Mouse (Mus musculus) lung, embryonic 15.5 days (tissue): ENCODE measurements around the gene Prkcd. TPM values are rescaled to one million over a fixed set of nuclear protein-coding genes. Genes with fewer than 3 reads are reported as not detected.
A peak's percentile ranks its signal among the peaks of the same experiment; 100 is the strongest.

Experiments used
- ATAC-seq: fragments of 200-750 bp; cut with Nextera tagmentation; 2 replicates; pipeline ENCODE4 v1.8.0; 2017; ENCODE audit warnings: moderate number of reproducible peaks, borderline replicate concordance; ENCODE audit not compliant: low FRiP score, low TSS enrichment; ENCODE audit errors: extremely low read depth
- H3K27ac ChIP-seq: fragments of 300-500 bp; sonication (generic); 2 replicates; pipeline ENCODE4 v1.5.1; 2015; ENCODE audit warnings: moderate library complexity, mild to moderate bottlenecking, inconsistent platforms
- H3K27me3 ChIP-seq: fragments of 300-500 bp; sonication (generic); 2 replicates; pipeline ENCODE4 v1.6.1; 2015; ENCODE audit warnings: inconsistent platforms
- H3K36me3 ChIP-seq: fragments of 300-500 bp; sonication (generic); 2 replicates; pipeline ENCODE4 v1.6.1; 2015; ENCODE audit warnings: inconsistent platforms
- H3K4me1 ChIP-seq: fragments of 300-500 bp; sonication (generic); 2 replicates; pipeline ENCODE4 v1.6.1; 2015; ENCODE audit warnings: inconsistent platforms
- H3K4me2 ChIP-seq: fragments of 300-500 bp; sonication (generic); 2 replicates; pipeline ENCODE4 v1.6.1; 2015; ENCODE audit warnings: inconsistent platforms, mild to moderate bottlenecking, moderate library complexity
- H3K4me3 ChIP-seq: fragments of 300-500 bp; sonication (generic); 2 replicates; pipeline ENCODE4 v1.5.1; 2015; ENCODE audit warnings: mild to moderate bottlenecking, inconsistent platforms
- H3K9ac ChIP-seq: fragments of 300-500 bp; sonication (generic); 2 replicates; pipeline ENCODE4 v1.6.1; 2015; ENCODE audit warnings: inconsistent platforms
- H3K9me3 ChIP-seq: fragments of 300-500 bp; sonication (generic); 2 replicates; pipeline ENCODE4 v1.6.1; 2016; ENCODE audit warnings: inconsistent platforms
- WGBS: fragments of 180-500 bp; shearing (Covaris S2); methylation state at CpG from one replicate; pipeline ENCODE4 v1.1.7; 2015; 5-methylcytosine and 5-hydroxymethylcytosine counted together
- polyA plus RNA-seq: library from polyadenylated mRNA; unstranded; fragments of >200 nt; fragmentation: Nextera tagmentation; extraction: Ambion mirVana; gene quantifications from 2 replicates; pipeline ENCODE4 v1.2.1, GENCODE M21; 2015

The Prkcd gene
- polyA plus RNA-seq, 1 experiment from 2014 or later: 61.7 TPM

- Histone ChIP-seq H3K9me3 (no peaks in the 10 kb centered on the region), H3K27ac (peak overlapping the region; percentile 85), H3K27me3 (no peaks in the 10 kb centered on the region), H3K4me3 (no peak overlapping the region), H3K9ac (no peak overlapping the region), H3K4me2 (no peak overlapping the region), H3K4me1 (peaks cover 30% of the 10 kb centered on the region), H3K36me3 (peaks cover 16% of the 10 kb centered on the region)
- peak; percentile 74 for ATAC-seq
- 46% methylated on average over 7 of the region's 7 CpGs for WGBS
Observed at GRCm38 (mm10) chr14:30594092-30594695, 31.8 kb downstream of the Prkcd start.

DNA sequence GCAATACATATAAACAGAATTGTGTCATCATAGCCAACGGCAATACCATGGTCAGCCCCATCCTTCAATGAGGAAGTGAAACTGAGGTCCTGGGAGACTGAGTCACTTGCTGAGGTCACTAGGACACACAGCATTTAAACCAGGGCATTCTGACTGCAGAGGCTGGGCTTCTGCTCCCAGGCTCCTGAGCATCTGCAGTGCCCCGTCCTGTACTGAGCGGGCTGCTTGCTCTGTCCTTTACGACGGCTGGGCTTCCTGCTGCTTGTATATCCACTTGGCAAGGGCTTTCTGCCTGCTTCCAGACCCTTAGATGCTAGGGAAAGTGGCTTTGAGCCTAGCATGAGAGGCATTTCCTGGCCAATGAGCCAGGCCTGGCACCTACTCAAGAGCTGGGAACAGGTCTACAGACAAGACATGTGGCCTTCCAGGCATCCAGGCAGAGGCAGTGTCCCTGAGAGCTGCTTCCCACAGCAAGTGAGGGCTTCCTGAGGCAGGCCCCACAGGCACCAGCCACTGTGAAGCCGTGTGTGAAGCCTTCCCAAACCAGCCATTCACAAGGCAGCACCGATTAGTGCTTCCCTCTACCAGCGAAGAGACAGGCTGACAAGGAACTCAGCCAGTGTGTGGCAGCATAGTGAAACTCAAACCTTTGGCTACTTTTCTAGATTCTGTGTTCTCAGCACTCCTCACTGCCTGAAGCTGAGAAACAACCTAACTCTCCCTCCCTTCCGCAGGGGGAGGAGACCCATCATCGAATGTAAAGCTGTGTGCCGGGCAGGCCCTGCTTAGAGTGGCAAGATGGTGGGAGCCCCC lies 32.5 kb downstream of the Prkcd start:
- no peaks in the 10 kb centered on the region for H3K27me3 ChIP-seq
- H3K4me3 ChIP-seq: no peak overlapping the region
- peaks cover 30% of the 10 kb centered on the region for H3K4me1 ChIP-seq
- H3K4me2 ChIP-seq: no peak overlapping the region
- H3K9ac ChIP-seq: no peak overlapping the region
- WGBS: 28% methylated on average over 11 of the region's 11 CpGs
- ATAC-seq: peak; percentile 57; the same call in 1 of the 2 replicates
- H3K27ac ChIP-seq: peak overlapping the region; percentile 85
- peaks cover 9% of the 10 kb centered on the region for H3K36me3 ChIP-seq
- no peaks in the 10 kb centered on the region for H3K9me3 ChIP-seq

DNA sequence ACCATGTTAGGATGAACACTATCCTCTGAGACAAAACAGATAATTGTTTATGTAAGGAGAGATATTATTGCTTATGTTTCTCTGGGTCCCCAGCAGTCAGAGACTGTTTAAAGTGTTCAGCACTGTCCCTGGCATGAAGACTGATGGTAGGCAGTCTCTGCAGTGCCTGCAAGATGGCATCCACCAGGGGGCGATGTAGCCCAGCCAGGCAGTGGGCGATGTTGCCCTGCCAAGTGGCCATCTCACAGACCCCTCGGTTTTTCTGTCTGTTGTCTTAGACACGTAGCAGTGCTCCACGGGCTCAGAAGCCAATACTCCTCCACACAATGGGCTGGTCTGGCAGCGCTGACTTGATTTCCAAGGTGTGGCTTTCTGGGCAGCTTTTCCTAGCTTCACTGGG lies 34.6 kb downstream of the Prkcd start:
- no peak for ATAC-seq
- Histone ChIP-seq H3K4me2 (peak overlapping the region; percentile 16; the same call in 1 of the 2 replicates), H3K4me3 (no peak overlapping the region), H3K4me1 (peaks cover 43% of the 10 kb centered on the region), H3K9me3 (no peaks in the 10 kb centered on the region), H3K27me3 (no peaks in the 10 kb centered on the region), H3K9ac (no peak overlapping the region), H3K36me3 (peaks cover 2% of the 10 kb centered on the region; the same call in 1 of the 2 replicates), H3K27ac (no peak overlapping the region)
- WGBS: 13% methylated on average over 6 of the region's 6 CpGs

DNA sequence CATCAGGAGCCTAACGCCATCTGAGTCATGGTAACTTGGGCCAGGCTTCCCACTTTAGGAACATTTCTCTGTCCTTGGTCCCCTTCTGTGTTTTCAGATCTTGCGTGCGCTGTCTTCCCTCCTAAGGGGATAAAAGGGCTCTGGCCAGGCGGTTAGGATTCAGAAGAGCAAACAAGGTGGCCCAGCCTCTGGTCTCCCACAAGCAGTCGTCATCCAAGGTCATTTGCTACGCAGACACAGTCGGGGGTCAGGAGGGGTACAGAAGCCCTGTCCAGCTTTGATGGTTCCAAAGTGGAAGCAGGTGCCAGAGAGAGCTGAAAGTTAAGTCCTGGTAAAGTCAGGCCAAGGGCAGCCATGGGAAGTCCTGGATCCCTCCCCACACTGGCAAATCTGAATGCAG lies 35.1 kb downstream of the Prkcd start:
- H3K4me3 ChIP-seq: no peak overlapping the region
- 75% methylated on average over 7 of the region's 7 CpGs for WGBS
- no peak for ATAC-seq
- H3K9ac ChIP-seq: no peak overlapping the region
- H3K27ac ChIP-seq: no peak overlapping the region
- no peaks in the 10 kb centered on the region for H3K27me3 ChIP-seq
- H3K36me3 ChIP-seq: no peaks in the 10 kb centered on the region; the same call in 1 of the 2 replicates
- H3K4me2 ChIP-seq: no peak overlapping the region
- no peaks in the 10 kb centered on the region for H3K9me3 ChIP-seq
- peaks cover 46% of the 10 kb centered on the region for H3K4me1 ChIP-seq

DNA sequence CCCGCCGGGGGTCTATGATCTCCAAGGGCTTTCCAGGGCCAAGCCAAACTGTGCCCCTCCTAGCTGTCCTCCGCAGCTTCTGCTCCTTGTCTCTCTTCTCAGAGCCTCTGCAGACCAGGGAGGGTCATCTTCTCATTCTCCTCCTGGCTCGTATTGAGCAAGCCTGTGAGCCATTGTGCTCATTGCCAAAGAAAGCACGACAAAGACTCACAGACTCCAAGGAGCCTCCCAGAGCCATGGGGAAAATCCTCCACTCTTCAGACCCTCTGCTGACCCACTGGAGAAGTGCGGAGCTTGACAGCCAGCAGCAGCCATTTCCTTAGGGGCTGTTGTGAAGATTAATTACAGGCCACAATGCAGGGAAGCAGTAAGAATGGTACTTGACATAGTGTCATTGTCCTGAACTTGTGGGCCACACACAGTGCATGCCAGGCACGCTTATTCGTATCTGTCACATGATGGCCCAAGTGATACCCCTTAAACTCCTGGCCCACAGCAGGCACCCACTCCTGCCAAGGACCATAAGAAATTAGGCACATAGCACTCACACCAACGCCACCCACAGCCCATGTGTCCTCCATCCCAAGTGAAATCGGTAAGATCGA lies 35.9 kb downstream of the Prkcd start:
- Histone ChIP-seq H3K9ac (no peak overlapping the region), H3K27me3 (no peaks in the 10 kb centered on the region), H3K36me3 (no peaks in the 10 kb centered on the region), H3K4me1 (peaks cover 51% of the 10 kb centered on the region), H3K4me3 (no peak overlapping the region), H3K4me2 (no peak overlapping the region), H3K27ac (no peak overlapping the region), H3K9me3 (no peaks in the 10 kb centered on the region)
- ATAC-seq: no peak
- WGBS: 68% methylated on average over 11 of the region's 11 CpGs

DNA sequence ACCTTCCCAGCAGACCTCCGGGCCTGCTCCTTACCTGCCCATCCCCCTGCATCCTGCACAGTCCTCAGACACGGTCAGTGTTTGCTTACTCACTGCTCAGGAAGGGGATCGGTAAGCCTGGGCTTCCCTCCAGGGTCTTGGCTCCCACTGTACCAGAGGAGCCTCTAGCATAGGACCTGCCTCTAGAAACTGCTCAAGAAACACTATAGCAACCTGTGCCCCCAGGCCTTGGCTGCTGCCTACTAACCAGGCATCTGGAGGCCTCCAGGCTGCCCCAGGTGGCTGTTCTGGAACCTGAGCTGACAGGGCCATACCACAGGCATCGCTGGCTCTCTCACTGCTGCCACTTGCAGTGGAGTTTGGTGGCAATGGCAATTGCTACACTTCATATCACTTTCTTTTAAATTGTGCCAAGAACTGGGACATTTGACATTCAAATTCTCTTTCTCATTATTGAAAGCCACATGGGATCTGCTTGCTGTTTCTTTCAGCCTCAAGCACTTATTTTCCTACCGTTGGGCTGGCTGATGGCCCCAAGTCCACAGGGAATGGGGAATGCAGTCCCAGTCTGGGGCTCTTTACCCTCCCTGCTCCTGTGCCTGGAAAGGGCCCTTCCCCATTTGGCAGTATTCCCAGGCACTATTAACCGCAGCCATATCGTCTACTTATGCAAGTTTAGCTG lies 39.1 kb downstream of the Prkcd start:
- Histone ChIP-seq H3K4me3 (no peak overlapping the region), H3K9me3 (no peaks in the 10 kb centered on the region), H3K27me3 (no peaks in the 10 kb centered on the region), H3K4me1 (peaks cover 38% of the 10 kb centered on the region), H3K9ac (no peak overlapping the region), H3K27ac (peak overlapping the region; percentile 63), H3K4me2 (no peak overlapping the region), H3K36me3 (no peaks in the 10 kb centered on the region)
- ATAC-seq: 0 out of 2 replicates have a peak, but pooled peaks have one; percentile 37
- 20% methylated on average over 7 of the region's 7 CpGs for WGBS

DNA sequence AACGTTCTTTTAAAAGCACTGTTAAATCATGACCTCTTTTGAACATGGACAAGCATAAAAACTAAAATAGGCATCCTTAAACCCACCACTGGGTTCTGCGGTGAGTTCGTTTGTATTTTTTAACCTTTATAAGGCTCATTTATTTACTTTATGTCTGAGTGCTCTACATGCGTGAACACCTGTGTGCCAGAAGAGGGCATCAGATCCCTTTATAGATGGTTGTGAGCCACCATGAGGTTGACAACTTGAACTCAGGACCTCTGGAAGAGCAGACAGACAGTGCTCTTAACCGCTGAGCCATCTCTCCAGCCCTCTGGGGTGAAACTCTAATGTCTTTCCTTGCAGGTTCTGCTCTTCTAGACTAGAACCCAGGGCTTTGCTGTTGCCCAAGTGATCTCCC lies 40.7 kb downstream of the Prkcd start:
- WGBS: 61% methylated on average over 5 of the region's 5 CpGs
- Histone ChIP-seq H3K4me2 (no peak overlapping the region), H3K36me3 (no peaks in the 10 kb centered on the region), H3K27ac (no peak overlapping the region), H3K27me3 (no peaks in the 10 kb centered on the region), H3K4me3 (no peak overlapping the region), H3K9ac (no peak overlapping the region), H3K9me3 (no peaks in the 10 kb centered on the region), H3K4me1 (peaks cover 33% of the 10 kb centered on the region)
- no peak for ATAC-seq

GRCm38 (mm10) chr14:30584497-30585251 lies 41.3 kb downstream of the Prkcd start:
- peak overlapping the region; percentile 20; the same call in 1 of the 2 replicates for H3K4me2 ChIP-seq
- H3K4me3 ChIP-seq: no peak overlapping the region
- H3K4me1 ChIP-seq: peaks cover 36% of the 10 kb centered on the region
- H3K9me3 ChIP-seq: no peaks in the 10 kb centered on the region
- no peak overlapping the region for H3K9ac ChIP-seq
- no peaks in the 10 kb centered on the region for H3K36me3 ChIP-seq
- H3K27ac ChIP-seq: no peak overlapping the region
- H3K27me3 ChIP-seq: no peaks in the 10 kb centered on the region
- 19% methylated on average over 19 of the region's 19 CpGs for WGBS
- 0 out of 2 replicates have a peak, but pooled peaks have one; percentile 8 for ATAC-seq

- no peak for ATAC-seq
- Histone ChIP-seq H3K9me3 (no peaks in the 10 kb centered on the region), H3K9ac (no peak overlapping the region), H3K27me3 (no peaks in the 10 kb centered on the region), H3K27ac (no peak overlapping the region), H3K4me3 (no peak overlapping the region), H3K4me2 (no peak overlapping the region), H3K36me3 (no peaks in the 10 kb centered on the region), H3K4me1 (peaks cover 36% of the 10 kb centered on the region)
- 70% methylated on average over 2 of the region's 2 CpGs for WGBS
Observed at GRCm38 (mm10) chr14:30584077-30584476, 41.9 kb downstream of the Prkcd start.

DNA sequence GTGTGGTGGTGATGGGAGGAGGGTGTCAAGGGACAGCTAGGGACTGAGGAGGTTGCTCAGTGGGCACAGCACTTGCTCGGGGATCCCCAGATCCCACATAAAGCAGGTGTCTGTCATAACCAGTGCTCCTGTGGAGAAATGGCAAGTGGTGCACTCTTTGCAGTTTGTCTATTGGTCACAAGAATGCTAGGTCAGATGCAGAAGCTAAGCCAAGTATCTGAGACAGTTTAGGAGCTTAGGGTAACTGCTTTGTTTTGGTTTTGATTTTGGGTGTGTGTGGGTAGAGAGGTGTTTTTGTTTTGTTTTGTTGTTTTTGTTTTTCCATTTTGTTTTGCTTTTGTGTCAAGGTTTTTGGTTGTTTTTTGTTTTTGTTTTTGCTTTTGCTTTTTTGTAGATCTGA lies 44.8 kb downstream of the Prkcd start:
- no peak for ATAC-seq
- WGBS: 76% methylated on average over 1 of the region's 1 CpGs
- H3K27ac ChIP-seq: no peak overlapping the region
- H3K4me2 ChIP-seq: no peak overlapping the region
- no peaks in the 10 kb centered on the region for H3K36me3 ChIP-seq
- H3K27me3 ChIP-seq: no peaks in the 10 kb centered on the region
- H3K9ac ChIP-seq: no peak overlapping the region
- H3K4me1 ChIP-seq: peaks cover 31% of the 10 kb centered on the region
- H3K9me3 ChIP-seq: no peaks in the 10 kb centered on the region
- no peak overlapping the region for H3K4me3 ChIP-seq

DNA sequence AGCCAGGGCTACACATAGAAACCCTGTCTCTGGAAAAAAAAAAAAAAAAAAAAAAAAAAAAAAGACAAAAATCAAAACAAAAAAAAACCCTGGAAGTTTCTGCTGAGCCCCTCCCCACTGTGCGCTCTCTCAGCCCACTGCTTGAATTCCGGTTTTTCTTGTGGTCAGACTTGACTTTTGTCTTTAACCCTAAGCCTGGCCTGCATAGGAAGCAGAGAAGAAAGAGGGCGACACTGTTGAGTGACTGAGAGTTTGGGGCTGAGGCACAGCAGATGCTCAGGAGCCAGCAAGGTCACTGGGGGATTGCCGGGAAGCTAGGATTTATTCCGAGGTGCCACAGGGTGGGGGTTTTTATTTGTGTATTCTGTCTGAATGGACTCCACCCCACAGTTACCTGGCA lies 46.1 kb downstream of the Prkcd start:
- no peak for ATAC-seq

More for the DNA sequence above, 46.1 kb downstream of the Prkcd start:
- WGBS: 30% methylated on average over 5 of the region's 5 CpGs
- Histone ChIP-seq H3K4me3 (no peak overlapping the region), H3K36me3 (peaks cover 10% of the 10 kb centered on the region; the same call in 1 of the 2 replicates), H3K4me2 (no peak overlapping the region), H3K9me3 (no peaks in the 10 kb centered on the region), H3K27ac (no peak overlapping the region), H3K4me1 (peaks cover 28% of the 10 kb centered on the region), H3K9ac (no peak overlapping the region), H3K27me3 (no peaks in the 10 kb centered on the region)
